Mouse (Mus musculus) adrenal gland, adult (tissue): Measurements from ENCODE around the gene Retn.

ENCODE experiments used
- DNase-seq, 2 experiments: peaks; one replicate each; pipeline ENCODE4 v3.0.0; 2022 to 2023; ENCODE audit warnings: low spot score in 1 of 2; ENCODE audit not compliant: inconsistent age in 2 of 2

The Retn gene

DNA sequence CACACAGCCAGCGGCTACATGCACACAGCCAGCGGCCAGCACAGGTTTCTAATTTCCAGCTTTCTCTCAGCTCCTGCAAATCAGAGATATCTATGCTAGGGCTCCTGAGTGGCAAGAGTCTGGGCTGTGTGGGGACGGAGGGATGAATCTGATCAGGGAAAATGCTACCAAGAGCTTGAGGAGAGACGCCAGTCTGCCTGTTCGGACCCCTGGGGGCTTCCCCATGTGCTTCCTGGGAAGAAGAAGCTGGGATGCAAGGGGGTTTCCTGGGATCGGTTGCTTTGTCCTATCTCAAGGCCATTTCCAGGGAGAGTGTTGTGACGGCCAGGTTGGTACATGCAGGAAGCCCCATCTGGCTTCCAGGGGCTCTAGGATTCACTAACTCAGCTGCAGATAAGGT, 52.0 kb downstream of the Retn start:
- no peak for DNase-seq
